ENCODE assay signal across 17 mouse cellular contexts in the genomic region with DNA sequence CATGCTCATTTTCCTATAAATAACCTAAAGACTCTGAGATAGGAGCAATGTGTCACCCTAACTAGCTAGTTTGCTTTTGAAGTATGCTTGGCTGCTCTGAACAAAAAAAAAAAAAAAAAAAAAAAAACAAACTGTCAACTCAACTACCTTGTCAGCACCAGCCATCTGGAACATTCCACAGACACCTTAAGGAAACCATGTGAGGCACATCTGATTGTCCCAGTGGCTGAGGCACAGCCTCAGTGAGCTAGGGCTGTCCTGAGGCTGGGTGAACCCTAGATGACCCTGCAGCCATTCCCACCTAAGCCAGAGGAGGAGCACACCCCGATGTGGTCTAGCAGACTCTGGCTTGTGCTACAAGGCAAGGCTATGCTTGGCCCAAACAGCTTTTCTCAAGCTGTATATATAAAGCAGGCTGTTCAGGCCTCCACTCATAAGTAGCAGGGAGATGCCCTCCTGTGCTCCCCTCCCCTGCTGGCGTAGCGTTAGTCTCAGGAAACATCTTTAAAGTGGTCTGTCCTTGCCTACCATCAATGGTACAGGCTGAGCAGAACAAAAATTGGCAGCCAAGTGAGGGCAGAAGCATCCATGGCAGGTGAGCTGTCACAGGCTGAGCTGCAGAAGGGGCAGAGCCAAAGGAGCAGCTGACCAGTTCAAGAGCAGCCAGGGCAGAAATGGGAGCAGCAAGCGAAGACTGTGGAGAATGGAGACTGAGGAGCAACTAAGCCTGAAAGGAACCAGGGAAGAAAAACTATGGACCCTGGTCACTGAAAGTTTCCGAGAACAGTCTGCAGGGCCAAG. TPM values are rescaled to one million over a fixed set of nuclear protein-coding genes. Genes with fewer than 3 reads are reported as not detected.
DNase-seq lines count a peak whose midpoint lies in the region; ATAC-seq and TF ChIP-seq lines count a peak whose summit lies in the region.
"Had no signal": no experiment of that assay in that cellular context is flagged by ENCODE, and none has a peak within 500 bp of the region (broad histone marks: within the 10 kb centered on the region; RNA-seq: fewer than 3 reads in every experiment).

No protein-coding gene starts in this region.

- 0 out of 2 replicates have a peak overlapping the region, but pooled peaks have one; percentile 20 for H3K27ac ChIP-seq in forebrain, embryonic 10.5 days
- H3K27ac ChIP-seq in forebrain, embryonic 13.5 days: no peak overlapping the region
- peak overlapping the region; percentile 65 for H3K27ac ChIP-seq in kidney, embryonic 15.5 days
- H3K27ac ChIP-seq in heart, postnatal 0 days (ENCODE audit: low read depth): peak overlapping the region; percentile 76
- H3K27ac ChIP-seq: hindbrain, postnatal 0 days had no signal

- peak; percentile 95 for TF ChIP-seq EP300 in heart, postnatal 0 days (IDR thresholded peaks at IDR 0.05; ENCODE audit: low read depth)

- peaks cover 8% of the 10 kb centered on the region for H3K4me1 ChIP-seq in forebrain, embryonic 10.5 days
- 0 out of 2 replicates have a peak, but pooled peaks cover 7% of the 10 kb centered on the region for H3K4me1 ChIP-seq in forebrain, embryonic 13.5 days
- H3K4me1 ChIP-seq in kidney, embryonic 15.5 days: peaks cover 9% of the 10 kb centered on the region
- H3K4me1 ChIP-seq in heart, postnatal 0 days (ENCODE audit: control insufficient read depth, insufficient read depth): peaks cover 14% of the 10 kb centered on the region; the same call in 1 of the 2 replicates

- H3K9me3 ChIP-seq in forebrain, embryonic 10.5 days: no peaks in the 10 kb centered on the region
- no peaks in the 10 kb centered on the region for H3K9me3 ChIP-seq in forebrain, embryonic 13.5 days (replicated peaks)
- no peaks in the 10 kb centered on the region for H3K9me3 ChIP-seq in kidney, embryonic 15.5 days (replicated peaks)
- H3K9me3 ChIP-seq in heart, postnatal 0 days (replicated peaks; ENCODE audit: control insufficient read depth, low read length): no peaks in the 10 kb centered on the region

- H3K36me3 ChIP-seq in forebrain, embryonic 10.5 days (replicated peaks): peaks cover 28% of the 10 kb centered on the region
- H3K36me3 ChIP-seq in forebrain, embryonic 13.5 days (ENCODE audit: poor library complexity, severe bottlenecking): peaks cover 34% of the 10 kb centered on the region
- H3K36me3 ChIP-seq in kidney, embryonic 15.5 days: peaks cover 32% of the 10 kb centered on the region
- H3K36me3 ChIP-seq in heart, postnatal 0 days (replicated peaks; ENCODE audit: control insufficient read depth, insufficient read depth, low read length): peaks cover 34% of the 10 kb centered on the region

- H3K27me3 ChIP-seq in forebrain, embryonic 10.5 days (ENCODE audit: poor library complexity, severe bottlenecking): 0 out of 2 replicates have a peak, but pooled peaks cover 6% of the 10 kb centered on the region
- H3K27me3 ChIP-seq in forebrain, embryonic 13.5 days: no peaks in the 10 kb centered on the region
- no peaks in the 10 kb centered on the region for H3K27me3 ChIP-seq in kidney, embryonic 15.5 days
- H3K27me3 ChIP-seq in heart, postnatal 0 days (ENCODE audit: control insufficient read depth, insufficient read depth, low read length): no peaks in the 10 kb centered on the region
- H3K27me3 ChIP-seq: Patski had no signal

- no peak overlapping the region for H3K4me3 ChIP-seq in forebrain, embryonic 10.5 days
- H3K4me3 ChIP-seq in forebrain, embryonic 13.5 days: no peak overlapping the region
- H3K4me3 ChIP-seq in kidney, embryonic 15.5 days (replicated peaks): no peak overlapping the region
- no peak overlapping the region for H3K4me3 ChIP-seq in heart, postnatal 0 days (ENCODE audit: low read depth, low read length)
- H3K4me3 ChIP-seq: myocyte had no signal

- no peak for DNase-seq in forebrain, embryonic 10.5 days (ENCODE audit: extremely low spot score, low spot score)
- DNase-seq in kidney, adult 8-10 months: no peak
- DNase-seq in A20 (ENCODE audit: low read depth, low spot score): peak; percentile 45
- DNase-seq in heart, postnatal 0 days (ENCODE audit: low spot score): peak; percentile 55
- DNase-seq in layer of hippocampus, adult 18-20 months (ENCODE audit: low spot score in 2 of 2): no peak
- DNase-seq in left cerebral cortex, postnatal 14 days (ENCODE audit: low spot score in 2 of 2): no peak
- DNase-seq: adrenal gland, adult 8-10 months; cerebellum, postnatal 25 days; gastrocnemius, postnatal 25 days; right cerebral cortex, postnatal 14 days; thymus, postnatal 14 days had no signal

- H3K9ac ChIP-seq in forebrain, embryonic 13.5 days: no peak overlapping the region
- no peak overlapping the region for H3K9ac ChIP-seq in kidney, embryonic 15.5 days
- no peak overlapping the region for H3K9ac ChIP-seq in heart, postnatal 0 days (replicated peaks; ENCODE audit: low read depth, low read length)

- no peak for ATAC-seq in forebrain, embryonic 13.5 days
- peak; percentile 38 for ATAC-seq in kidney, embryonic 15.5 days (replicated peaks; ENCODE audit: low FRiP score)
- ATAC-seq in heart, postnatal 0 days (ENCODE audit: insufficient read depth, low read depth): peak; percentile 84
- ATAC-seq: hindbrain, postnatal 0 days; Patski had no signal

- TF ChIP-seq CTCF in heart, postnatal 0 days (IDR thresholded peaks at IDR 0.05; ENCODE audit: low read depth): no peak

- H3K4me2 ChIP-seq in forebrain, embryonic 13.5 days: no peak overlapping the region
- H3K4me2 ChIP-seq in kidney, embryonic 15.5 days: no peak overlapping the region
- no peak overlapping the region for H3K4me2 ChIP-seq in heart, postnatal 0 days (ENCODE audit: low read depth, low read length)
- H3K4me2 ChIP-seq: midbrain, embryonic 11.5 days had no signal

- intact Hi-C loops in left cerebral cortex, postnatal 14 days (cut with DNase I): loop anchor here (5.0 kb wide), 1 partner anchor 286 kb away; no protein-coding TSS in a partner anchor

- 88% methylated on average over 5 of the region's 5 CpGs for WGBS in forebrain, embryonic 10.5 days
- WGBS in forebrain, embryonic 13.5 days: 89% methylated on average over 5 of the region's 5 CpGs
- WGBS in kidney, embryonic 15.5 days: 77% methylated on average over 5 of the region's 5 CpGs
- 59% methylated on average over 5 of the region's 5 CpGs for WGBS in heart, postnatal 0 days

RNA-seq across cellular contexts. Expression of a gene that starts 8.2 kb away (rescaled TPM):
- 20.8 and 21.5 TPM in 2 replicates for polyA plus RNA-seq in forebrain, embryonic 10.5 days (2016; fragmentation: Nextera tagmentation; extraction: Ambion mirVana)
- 32.0 and 32.3 TPM in 2 replicates for polyA plus RNA-seq in forebrain, embryonic 13.5 days (2015; fragmentation: Nextera tagmentation; extraction: Ambion mirVana)
- polyA plus RNA-seq in kidney, embryonic 15.5 days (2015; fragmentation: Nextera tagmentation; extraction: Ambion mirVana): 32.4 and 35.4 TPM in 2 replicates
- total RNA-seq in heart, postnatal 0 days (2014; rRNA removed; ENCODE audit: low replicate concordance): 63.9 and 88.0 TPM in 2 replicates
- 29.1 and 36.6 TPM in 2 replicates for polyA plus RNA-seq in heart, postnatal 0 days (2015; fragmentation: Nextera tagmentation; extraction: Ambion mirVana)
- 10 to 100 TPM; 32.5 to 35.4 TPM for total RNA-seq in layer of hippocampus, adult 18-20 months (2021)
- 10 to 100 TPM; 32.6 to 34.6 TPM for total RNA-seq in left cerebral cortex, postnatal 14 days (2021)

RNA-seq across cellular contexts. Expression of a gene that starts 41.3 kb away (rescaled TPM):
- polyA plus RNA-seq in forebrain, embryonic 10.5 days (2016; fragmentation: Nextera tagmentation; extraction: Ambion mirVana): 44.7 and 52.8 TPM in 2 replicates
- polyA plus RNA-seq in forebrain, embryonic 13.5 days (2015; fragmentation: Nextera tagmentation; extraction: Ambion mirVana): 355 and 357 TPM in 2 replicates
- 43.2 and 55.0 TPM in 2 replicates for polyA plus RNA-seq in kidney, embryonic 15.5 days (2015; fragmentation: Nextera tagmentation; extraction: Ambion mirVana)
- total RNA-seq in heart, postnatal 0 days (2014; rRNA removed; ENCODE audit: low replicate concordance): 90.9 and 101 TPM in 2 replicates
- 60.3 and 60.8 TPM in 2 replicates for polyA plus RNA-seq in heart, postnatal 0 days (2015; fragmentation: Nextera tagmentation; extraction: Ambion mirVana)
- 100 to 1,000 TPM; 172 to 184 TPM for total RNA-seq in layer of hippocampus, adult 18-20 months (2021)
- 100 to 1,000 TPM; 191 to 243 TPM for total RNA-seq in left cerebral cortex, postnatal 14 days (2021)

Comparison
In these comparisons a context has a peak if more than half of its experiments do, and no peak if none do; other contexts are left out.
1. DNase-seq: peak in A20 (single experiment) and heart, postnatal 0 days (single experiment); none in forebrain, embryonic 10.5 days (single experiment), kidney, adult 8-10 months (0 of 2), layer of hippocampus, adult 18-20 months (0 of 2) and left cerebral cortex, postnatal 14 days (0 of 2).